Mouse (Mus musculus) left cerebral cortex, postnatal 4 days (tissue): ENCODE data around the gene Tent4a. TPM values are rescaled to one million over a fixed set of nuclear protein-coding genes. Genes with fewer than 3 reads are reported as not detected.

Experiments
- DNase-seq: peaks from one replicate; pipeline ENCODE4 v3.0.0-alpha.2; 2022
- intact Hi-C: fragments of 180-260 bp; cut with DNase I; formaldehyde crosslinking; loops from one replicate; pipeline ENCODE4 v1.15.1; 2025
- total RNA-seq, 2 experiments: library from RNA; stranded (reverse); gene quantifications; 2 replicates each; pipeline ENCODE4 v1.2.3; 2021

Gene Tent4a
- total RNA-seq, 2 experiments from 2014 or later = 49.2 to 49.7 TPM

GRCm38 (mm10) chr13:69549980-69550379 is 15.6 kb upstream of the Tent4a start:
- intact Hi-C loops = loop anchor here (10.0 kb wide), 1 partner anchor 115 kb away; no protein-coding TSS in a partner anchor
- DNase-seq = no peak

GRCm38 (mm10) chr13:69547488-69548180 is 13.2 kb upstream of the Tent4a start:
- intact Hi-C loops = no loop called here
- DNase-seq = no peak

GRCm38 (mm10) chr13:69545019-69545418 is 10.6 kb upstream of the Tent4a start:
- intact Hi-C loops = no loop called here
- peak; percentile 53 for DNase-seq

DNA sequence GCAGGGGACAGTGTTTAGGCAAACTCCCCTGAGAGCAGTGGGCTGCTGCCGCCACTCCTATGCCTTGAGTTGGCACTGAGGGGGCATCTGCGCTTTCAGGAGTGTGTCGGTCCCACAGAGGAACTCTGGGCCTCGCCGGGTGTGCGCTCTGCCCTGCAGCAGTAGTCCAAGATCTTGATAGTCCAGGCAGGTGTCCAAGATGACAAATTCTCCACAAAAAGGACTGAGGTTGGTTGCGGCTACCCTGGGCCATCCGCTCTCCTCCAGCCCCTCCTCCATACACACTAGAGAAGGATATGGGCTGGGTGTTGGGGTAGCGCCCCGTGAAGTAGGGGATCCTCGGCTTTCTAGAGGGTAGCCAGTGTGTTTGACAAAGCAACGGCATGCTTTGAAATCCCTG is 9.2 kb upstream of the Tent4a start:
- intact Hi-C loops = no loop called here
- no peak for DNase-seq

DNA sequence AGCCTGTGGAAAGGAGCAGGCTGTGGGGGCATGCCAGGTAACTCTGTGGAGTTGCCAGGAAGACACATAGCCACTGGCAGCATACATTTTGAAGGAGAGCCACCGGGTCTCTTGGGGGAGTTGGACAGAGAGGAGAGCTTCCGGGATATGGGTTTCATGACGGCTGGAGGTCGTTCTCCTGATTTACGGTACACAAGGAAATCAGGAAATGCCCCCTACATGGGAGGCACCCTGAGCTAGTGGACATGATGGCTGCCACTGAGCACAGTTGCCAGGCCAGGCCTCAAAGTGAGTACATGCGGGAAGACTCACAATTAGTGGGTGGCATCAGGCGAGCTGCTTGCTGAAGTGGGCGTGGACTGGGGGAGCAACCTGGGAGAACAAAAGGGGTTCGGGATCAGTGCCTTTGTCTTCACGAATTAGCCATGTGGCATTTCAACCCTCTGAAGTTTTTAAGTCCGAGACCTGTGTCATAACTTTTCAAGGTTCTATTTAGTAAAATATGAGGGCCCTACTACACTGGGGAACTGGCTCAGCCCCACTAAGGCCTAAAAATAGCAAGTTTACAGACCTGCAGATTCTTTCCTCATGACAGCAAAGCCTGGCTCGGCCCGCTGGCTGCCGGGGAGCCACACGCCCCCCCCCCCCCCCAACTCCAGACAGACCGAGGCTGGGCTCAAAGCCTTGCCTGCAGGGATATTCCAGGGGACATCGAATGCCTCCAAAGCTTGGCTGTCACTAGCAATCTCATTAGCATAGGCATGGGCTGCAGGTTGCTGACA is 8.3 kb upstream of the Tent4a start:
- intact Hi-C loops = no loop called here
- no peak for DNase-seq

GRCm38 (mm10) chr13:69541776-69542175 is 7.4 kb upstream of the Tent4a start:
- DNase-seq = no peak
- intact Hi-C loops = no loop called here

DNA sequence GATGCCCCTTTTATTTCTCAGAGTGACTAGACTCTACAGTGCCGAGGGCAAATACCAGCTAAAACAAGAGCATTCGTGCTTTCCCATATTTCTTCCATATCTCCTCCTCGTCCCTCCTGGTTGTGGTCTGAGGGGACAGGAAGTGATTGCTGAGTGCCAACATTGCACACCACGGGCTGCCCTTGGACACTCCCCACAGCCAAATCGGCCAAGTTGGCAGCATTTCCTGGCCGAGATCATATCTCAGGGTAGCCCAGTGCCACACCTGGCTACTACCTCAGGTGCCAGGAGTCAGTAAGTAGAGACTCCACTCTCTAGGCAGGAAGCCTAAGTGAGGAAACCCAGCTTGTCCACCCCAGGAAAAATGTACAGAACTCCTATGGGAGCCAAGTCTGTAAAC is 6.8 kb upstream of the Tent4a start:
- peak; percentile 40 for DNase-seq
- intact Hi-C loops = no loop called here

GRCm38 (mm10) chr13:69538327-69538726 is 3.9 kb upstream of the Tent4a start:
- DNase-seq = no peak
- intact Hi-C loops = no loop called here

DNA sequence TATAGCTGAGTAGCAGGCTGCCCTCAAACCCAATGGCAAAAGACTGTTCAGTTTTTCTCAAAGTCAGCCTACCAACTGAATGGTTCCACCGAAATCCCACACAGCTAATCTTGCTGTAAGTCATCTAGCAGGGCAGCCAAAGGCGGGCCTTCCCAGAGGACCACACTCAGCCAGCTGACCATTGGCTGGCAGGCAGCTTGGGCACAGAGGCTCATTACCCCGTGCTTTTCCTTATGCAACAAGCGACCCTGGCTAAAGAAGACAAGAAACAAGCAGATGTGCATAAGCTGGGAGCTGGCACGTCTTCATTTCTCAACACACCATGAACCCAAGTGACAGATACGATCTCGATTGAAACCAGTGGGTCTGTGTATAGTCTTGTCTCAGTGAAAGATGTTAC is 2.9 kb upstream of the Tent4a start:
- intact Hi-C loops = no loop called here
- peak; percentile 63 for DNase-seq

DNA sequence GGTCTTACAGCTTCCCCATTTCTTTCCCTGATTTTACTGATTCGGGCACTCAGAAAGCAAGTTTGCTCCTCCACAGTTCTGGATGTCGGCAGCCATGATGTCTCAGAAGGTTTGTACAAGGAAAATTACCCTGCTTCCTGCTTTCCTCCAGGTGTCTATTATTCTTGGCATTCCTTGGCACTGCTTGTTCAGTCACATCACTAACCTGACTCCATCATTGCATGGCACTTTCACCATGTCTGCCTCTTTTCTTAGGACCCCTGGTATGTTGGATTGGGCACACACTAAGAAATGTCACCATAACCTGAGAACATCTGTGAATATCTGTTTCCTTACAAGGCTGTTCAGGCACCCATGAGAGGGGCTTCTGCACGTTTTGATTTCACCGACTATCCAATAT is 1.6 kb upstream of the Tent4a start:
- no peak for DNase-seq
- intact Hi-C loops = no loop called here

DNA sequence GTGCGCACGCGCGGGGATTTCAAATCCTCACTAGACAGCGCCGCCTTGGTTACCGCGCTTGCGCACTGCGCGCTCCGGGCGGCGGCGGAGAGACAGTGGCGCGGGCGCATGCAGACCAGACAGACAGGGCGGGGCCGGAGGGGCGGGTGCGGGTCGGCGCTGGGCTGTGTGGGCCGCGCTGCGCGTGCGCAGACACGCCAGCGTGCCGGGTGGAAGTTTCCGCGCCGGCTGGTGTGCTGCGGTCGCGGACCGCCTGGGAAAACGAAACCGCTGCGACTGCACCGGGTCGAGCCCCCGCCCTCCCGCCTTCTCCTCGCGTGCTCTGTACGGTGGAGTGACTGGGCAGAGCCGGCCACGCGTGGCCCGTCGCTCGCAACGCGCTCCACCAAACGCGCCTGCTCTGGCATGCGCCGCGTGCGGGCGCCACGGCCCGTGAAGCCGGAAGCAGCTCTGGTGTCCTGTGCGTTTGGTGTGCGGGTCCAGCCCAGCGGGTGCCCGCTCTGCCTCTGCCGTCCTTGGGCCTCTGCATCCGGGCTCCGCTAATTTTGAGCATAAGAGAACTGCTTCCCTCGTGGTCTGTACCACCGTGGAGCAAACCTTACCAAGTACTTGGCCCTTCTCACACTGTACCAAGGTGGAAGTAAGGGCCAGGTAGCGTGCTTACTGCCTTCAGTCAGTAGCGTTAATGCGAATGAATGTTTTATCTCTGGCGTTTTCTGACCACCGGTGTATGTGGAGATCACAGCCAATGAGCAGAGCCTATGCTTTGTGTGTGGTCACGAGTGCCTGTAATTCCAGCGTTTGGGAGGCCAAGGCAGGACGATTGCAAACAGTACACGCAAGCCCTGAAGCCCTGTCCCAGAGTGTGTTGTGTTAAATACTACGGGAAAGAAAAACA is 486 bp upstream of the Tent4a start:
- DNase-seq = peak; percentile 99
- intact Hi-C loops = no loop called here

- DNase-seq = peak; percentile 55
- intact Hi-C loops = no loop called here
Measured at GRCm38 (mm10) chr13:69533405-69534333, 748 bp downstream of the Tent4a start, which contains the start of gene Nsun2. Gene Nsun2, plus strand, starts transcription at chr13:69533746.

GRCm38 (mm10) chr13:69532893-69533404 is 1.5 kb downstream of the Tent4a start:
- intact Hi-C loops = no loop called here
- DNase-seq = no peak

GRCm38 (mm10) chr13:69532101-69532892 is 2.1 kb downstream of the Tent4a start:
- no peak for DNase-seq

DNA sequence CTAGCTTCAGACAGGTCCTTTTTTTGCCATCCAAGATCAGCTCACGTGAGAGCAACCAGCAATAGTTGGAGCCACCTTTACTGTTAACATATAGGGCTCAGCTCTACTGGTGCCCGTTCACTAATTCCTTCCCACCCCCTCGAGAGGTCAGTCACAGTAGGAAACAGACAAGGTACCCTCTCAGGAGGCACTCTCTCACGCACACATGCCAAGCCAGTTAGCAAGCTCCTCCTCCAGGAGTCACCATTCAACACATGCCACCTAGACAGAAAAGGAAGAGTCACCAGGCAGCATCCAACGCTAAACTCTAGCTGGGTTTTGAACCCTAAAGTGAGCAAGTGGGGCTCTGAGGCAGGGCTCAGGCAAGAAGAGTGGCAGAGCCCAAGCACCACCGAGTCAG is 3.0 kb downstream of the Tent4a start:
- no peak for DNase-seq

More at GRCm38 (mm10) chr13:69532101-69532892, 2.1 kb downstream of the Tent4a start:
- intact Hi-C loops = no loop called here

DNA sequence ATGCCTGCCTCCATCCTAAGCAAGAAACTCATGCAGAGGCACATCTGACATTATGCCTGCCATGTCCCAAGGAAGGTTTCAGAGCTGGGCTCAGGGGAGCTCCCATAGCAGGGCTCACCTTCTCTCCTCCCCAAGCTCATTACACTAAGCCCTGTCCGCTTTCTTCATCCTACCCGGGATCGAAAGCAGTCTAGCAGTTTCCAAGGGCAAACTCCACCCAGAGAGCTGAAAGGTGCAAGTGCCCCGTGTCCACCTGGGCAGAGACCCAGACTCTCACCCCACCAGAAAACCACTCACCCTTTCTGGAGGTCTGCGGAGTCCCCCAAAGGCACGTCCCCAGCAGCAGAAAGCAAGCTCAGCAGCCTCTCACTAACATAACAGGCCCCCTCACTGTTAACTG is 3.5 kb downstream of the Tent4a start:
- DNase-seq = no peak
- intact Hi-C loops = no loop called here

More for the DNA sequence above, 3.0 kb downstream of the Tent4a start:
- intact Hi-C loops = no loop called here

- intact Hi-C loops = no loop called here
- no peak for DNase-seq
Measured at GRCm38 (mm10) chr13:69530156-69530555, 4.3 kb downstream of the Tent4a start.

DNA sequence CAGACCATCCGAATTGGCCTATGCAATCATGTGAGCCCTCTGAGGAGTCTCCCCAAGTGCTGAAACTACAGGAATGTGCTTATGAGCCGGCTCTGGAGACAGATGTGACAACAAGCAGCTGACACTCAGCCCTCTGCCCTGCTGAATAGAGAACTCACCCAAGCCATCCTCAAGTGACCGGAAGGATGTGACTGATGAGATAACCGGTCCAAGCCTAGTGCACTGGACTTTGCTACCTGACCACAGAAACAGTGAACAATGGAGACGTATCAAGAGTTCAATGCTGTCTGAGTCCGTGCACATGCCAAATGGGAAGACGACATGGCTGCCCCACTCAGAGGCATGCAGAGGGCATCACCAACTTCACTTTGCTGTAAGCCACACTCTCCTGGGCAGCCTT is 5.9 kb downstream of the Tent4a start:
- DNase-seq = no peak
- intact Hi-C loops = no loop called here

DNA sequence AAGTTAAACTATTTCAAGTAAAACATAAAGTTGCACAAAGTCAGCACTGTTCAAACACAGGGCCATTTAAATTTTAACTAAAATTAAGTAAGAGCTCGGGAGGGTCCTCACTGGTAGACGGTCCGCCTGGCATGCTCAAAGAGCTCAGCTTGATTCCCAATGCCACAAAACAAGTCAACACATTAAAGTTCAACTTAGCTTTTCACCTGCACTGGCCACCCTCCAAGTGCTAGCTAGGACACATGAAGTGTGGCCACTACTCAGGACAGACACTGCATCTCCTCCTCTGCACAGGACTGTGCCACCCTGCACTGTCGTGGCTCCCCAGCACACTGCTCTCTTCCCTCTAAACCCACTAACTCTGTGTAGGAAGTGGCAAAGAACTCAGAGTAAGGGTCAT is 8.6 kb downstream of the Tent4a start:
- intact Hi-C loops = no loop called here
- DNase-seq = no peak
